Mouse (Mus musculus): ENCODE measurements around the gene Crlf1. TPM values are rescaled to one million over a fixed set of nuclear protein-coding genes. Genes with fewer than 3 reads are reported as not detected.

Gene Crlf1
- polyA plus RNA-seq, 1 experiment, result 0.70 TPM

DNA sequence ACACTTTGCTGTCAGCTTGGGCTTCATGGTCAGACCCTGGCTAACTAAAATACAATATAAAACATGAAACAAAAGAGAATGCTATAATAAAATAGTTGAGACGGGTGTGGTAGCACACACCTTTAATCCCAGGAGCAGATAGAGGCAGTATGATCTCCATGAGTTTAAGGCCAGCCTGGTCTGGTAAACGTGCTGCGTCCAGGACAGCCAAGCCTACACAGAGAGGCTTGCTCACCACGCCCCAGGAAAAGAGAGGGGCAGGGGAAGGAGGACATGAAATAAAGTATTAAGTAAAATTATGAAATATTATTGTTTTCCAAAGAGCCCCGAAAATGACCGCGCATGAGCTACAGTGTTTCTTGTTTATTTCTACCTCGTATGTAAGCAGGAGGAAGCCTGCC lies 34.2 kb downstream of the Crlf1 start:
- Histone ChIP-seq H3K36me3 (ENCODE audit: control insufficient read depth, insufficient read depth, low read length) (peaks cover 11% of the 10 kb centered on the region), H3K27me3 (ENCODE audit: control insufficient read depth, insufficient read depth, low read length) (no peaks in the 10 kb centered on the region), H3K4me3 (ENCODE audit: control insufficient read depth, insufficient read depth, low read length) (peak overlapping the region; percentile 94), H3K27ac (ENCODE audit: control insufficient read depth, insufficient read depth, low read length) (peak overlapping the region; percentile 33; the same call in 1 of the 2 replicates), H3K4me1 (replicated peaks; ENCODE audit: control insufficient read depth, insufficient read depth, low read length) (peaks cover 15% of the 10 kb centered on the region)
- no peak for TF ChIP-seq POLR2A (IDR thresholded peaks at IDR 0.05; ENCODE audit: control insufficient read depth, extremely low read depth, insufficient read depth, low read length, poor library complexity)
- TF ChIP-seq CTCF (IDR thresholded peaks at IDR 0.05; ENCODE audit: borderline replicate concordance, control insufficient read depth, extremely low read depth, insufficient read depth, low read length, poor library complexity), result no peak
- no peak for DNase-seq
- WGBS, result 1% methylated on average over 8 of the region's 8 CpGs

DNA sequence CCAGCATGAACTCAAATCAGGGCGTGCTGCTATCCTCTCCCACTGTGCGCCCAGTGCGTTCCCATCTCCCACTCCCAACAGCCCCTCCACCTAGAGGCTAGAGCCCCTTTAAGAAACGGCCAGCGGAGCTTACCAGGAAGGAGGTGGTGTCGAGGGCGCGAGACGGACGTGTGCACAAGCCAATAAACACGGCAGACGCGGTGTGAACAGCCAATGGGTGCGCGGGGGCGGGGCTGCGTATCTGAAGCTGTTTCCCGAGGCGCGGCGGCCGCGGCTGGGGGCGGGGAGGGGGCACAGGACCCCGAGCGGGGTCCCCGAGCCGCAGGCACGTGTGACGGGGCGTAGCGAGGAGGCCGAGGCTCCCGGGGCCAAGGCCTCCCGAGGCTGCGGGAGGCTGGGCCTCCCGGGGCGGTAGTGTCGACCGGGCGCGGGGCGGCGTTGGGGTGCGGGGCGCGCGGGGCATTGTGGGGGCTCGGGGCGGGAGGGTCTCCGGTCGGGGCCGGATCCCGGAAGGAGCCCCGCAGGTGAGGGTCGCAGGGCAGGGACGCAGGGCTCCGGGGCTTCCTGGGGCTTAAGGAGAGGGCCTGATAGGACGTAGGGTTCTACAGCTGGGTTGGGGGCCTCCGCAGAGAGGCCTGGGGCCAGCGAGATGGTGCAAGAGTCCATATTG lies 34.7 kb downstream of the Crlf1 start, which contains the start of the genes Fkbp8 and Kxd1:
TSS of gene Fkbp8 (plus strand) at position 213 of the 670 bp plus-strand sequence.
TSS of gene Kxd1 (minus strand) at position 445 of the 670 bp plus-strand sequence.
- WGBS, result under 1% methylated on average over 56 of the region's 61 CpGs
- peak within 1 kb of the TSS; percentile 94 for H3K4me3 ChIP-seq (ENCODE audit: control insufficient read depth, insufficient read depth, low read length)
- peaks cover 17% of the 10 kb centered on the region for H3K36me3 ChIP-seq (ENCODE audit: control insufficient read depth, insufficient read depth, low read length)
- peaks cover 15% of the 10 kb centered on the region for H3K4me1 ChIP-seq (replicated peaks; ENCODE audit: control insufficient read depth, insufficient read depth, low read length)
- H3K27ac ChIP-seq (ENCODE audit: control insufficient read depth, insufficient read depth, low read length), result peak within 1 kb of the TSS; percentile 59; the same call in 1 of the 2 replicates
- TF ChIP-seq CTCF (IDR thresholded peaks at IDR 0.05; ENCODE audit: borderline replicate concordance, control insufficient read depth, extremely low read depth, insufficient read depth, low read length, poor library complexity) (no peak), POLR2A (IDR thresholded peaks at IDR 0.05; ENCODE audit: control insufficient read depth, extremely low read depth, insufficient read depth, low read length, poor library complexity) (peak; percentile 84)
- no peaks in the 10 kb centered on the region for H3K27me3 ChIP-seq (ENCODE audit: control insufficient read depth, insufficient read depth, low read length)
- DNase-seq, result peak; percentile 98

DNA sequence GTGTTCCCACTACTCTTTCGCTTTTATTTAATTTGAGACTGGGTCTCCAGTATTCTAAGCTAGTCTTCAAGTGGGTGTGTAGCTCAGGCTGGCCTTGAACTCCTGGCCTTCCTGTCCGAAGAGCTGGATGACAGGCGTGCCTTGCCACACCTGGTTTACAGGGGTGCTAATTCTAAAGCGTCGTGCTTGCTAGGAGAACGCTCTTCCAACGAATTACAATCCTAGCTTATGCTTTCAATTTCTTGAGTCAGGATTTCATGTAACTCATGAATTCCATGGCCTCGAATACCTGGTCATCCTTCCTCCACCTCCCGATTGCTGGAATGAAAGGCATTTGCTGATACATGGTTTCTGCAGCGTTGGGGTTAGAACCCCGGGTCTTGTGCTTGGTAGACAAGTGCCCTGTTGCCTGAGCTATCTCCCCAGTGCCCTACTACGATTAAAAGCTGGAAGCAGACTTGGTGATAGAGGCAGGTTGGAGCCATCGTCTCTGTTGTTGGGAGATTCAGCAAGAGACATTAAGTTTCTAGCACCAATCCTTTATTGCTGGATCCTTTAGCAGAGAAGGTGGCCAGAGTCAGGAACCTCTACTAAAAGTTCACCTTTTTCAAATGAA lies 35.3 kb downstream of the Crlf1 start:
- peak overlapping the region; percentile 59; the same call in 1 of the 2 replicates for H3K27ac ChIP-seq (ENCODE audit: control insufficient read depth, insufficient read depth, low read length)
- no peak for TF ChIP-seq POLR2A (IDR thresholded peaks at IDR 0.05; ENCODE audit: control insufficient read depth, extremely low read depth, insufficient read depth, low read length, poor library complexity)
- no peak for TF ChIP-seq CTCF (IDR thresholded peaks at IDR 0.05; ENCODE audit: borderline replicate concordance, control insufficient read depth, extremely low read depth, insufficient read depth, low read length, poor library complexity)
- H3K36me3 ChIP-seq (ENCODE audit: control insufficient read depth, insufficient read depth, low read length), result peaks cover 21% of the 10 kb centered on the region
- no peaks in the 10 kb centered on the region for H3K27me3 ChIP-seq (ENCODE audit: control insufficient read depth, insufficient read depth, low read length)
- no peak for DNase-seq
- H3K4me1 ChIP-seq (replicated peaks; ENCODE audit: control insufficient read depth, insufficient read depth, low read length), result peaks cover 15% of the 10 kb centered on the region
- 16% methylated on average over 13 of the region's 13 CpGs for WGBS
- peak overlapping the region; percentile 94 for H3K4me3 ChIP-seq (ENCODE audit: control insufficient read depth, insufficient read depth, low read length)

DNA sequence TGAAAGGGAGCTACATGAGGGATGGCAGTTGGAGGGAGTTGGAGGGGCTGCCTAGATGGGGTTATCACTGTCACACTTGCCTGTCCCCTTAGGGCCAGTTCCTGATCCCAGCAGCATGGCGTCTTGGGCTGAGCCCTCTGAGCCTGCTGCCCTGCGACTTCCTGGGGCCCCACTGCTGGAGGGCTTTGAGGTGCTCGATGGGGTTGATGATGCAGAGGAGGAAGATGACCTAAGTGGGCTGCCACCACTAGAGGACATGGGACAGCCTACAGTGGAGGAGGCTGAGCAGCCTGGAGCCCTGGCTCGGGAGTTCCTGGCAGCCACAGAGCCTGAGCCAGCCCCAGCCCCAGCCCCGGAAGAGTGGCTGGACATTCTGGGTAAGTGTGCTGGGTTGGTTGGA lies 36.3 kb downstream of the Crlf1 start:
- TF ChIP-seq POLR2A (IDR thresholded peaks at IDR 0.05; ENCODE audit: control insufficient read depth, extremely low read depth, insufficient read depth, low read length, poor library complexity) (no peak), CTCF (IDR thresholded peaks at IDR 0.05; ENCODE audit: borderline replicate concordance, control insufficient read depth, extremely low read depth, insufficient read depth, low read length, poor library complexity) (no peak)
- DNase-seq, result no peak
- Histone ChIP-seq H3K36me3 (ENCODE audit: control insufficient read depth, insufficient read depth, low read length) (peaks cover 21% of the 10 kb centered on the region), H3K27ac (ENCODE audit: control insufficient read depth, insufficient read depth, low read length) (no peak overlapping the region), H3K27me3 (ENCODE audit: control insufficient read depth, insufficient read depth, low read length) (no peaks in the 10 kb centered on the region), H3K4me1 (replicated peaks; ENCODE audit: control insufficient read depth, insufficient read depth, low read length) (peaks cover 15% of the 10 kb centered on the region), H3K4me3 (ENCODE audit: control insufficient read depth, insufficient read depth, low read length) (no peak overlapping the region)
- 58% methylated on average over 5 of the region's 5 CpGs for WGBS

DNA sequence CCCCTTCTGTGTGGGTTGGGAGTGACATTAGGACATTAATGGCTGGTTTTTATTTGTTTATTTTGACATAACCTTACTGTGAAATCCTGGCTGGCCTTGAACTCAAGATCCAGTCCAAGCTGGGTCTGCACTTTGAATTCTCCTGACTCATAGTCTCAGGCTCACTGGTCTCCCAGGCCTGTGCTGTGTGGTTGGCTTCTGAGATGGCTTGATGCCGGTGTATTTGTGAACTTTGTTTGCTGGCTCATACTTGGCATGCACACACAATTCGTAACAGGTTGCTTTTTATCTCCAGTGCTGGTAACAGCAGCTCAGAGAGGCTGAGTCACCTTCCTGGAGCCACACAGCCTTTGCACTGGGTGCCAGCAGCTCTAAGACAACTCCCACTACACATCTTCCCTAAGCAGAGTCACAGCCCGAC lies 36.8 kb downstream of the Crlf1 start:
- Histone ChIP-seq H3K36me3 (ENCODE audit: control insufficient read depth, insufficient read depth, low read length) (peaks cover 21% of the 10 kb centered on the region), H3K27ac (ENCODE audit: control insufficient read depth, insufficient read depth, low read length) (no peak overlapping the region), H3K27me3 (ENCODE audit: control insufficient read depth, insufficient read depth, low read length) (no peaks in the 10 kb centered on the region), H3K4me1 (replicated peaks; ENCODE audit: control insufficient read depth, insufficient read depth, low read length) (peaks cover 15% of the 10 kb centered on the region), H3K4me3 (ENCODE audit: control insufficient read depth, insufficient read depth, low read length) (no peak overlapping the region)
- DNase-seq, result no peak
- 97% methylated on average over 3 of the region's 3 CpGs for WGBS
- no peak for TF ChIP-seq CTCF (IDR thresholded peaks at IDR 0.05; ENCODE audit: borderline replicate concordance, control insufficient read depth, extremely low read depth, insufficient read depth, low read length, poor library complexity)
- no peak for TF ChIP-seq POLR2A (IDR thresholded peaks at IDR 0.05; ENCODE audit: control insufficient read depth, extremely low read depth, insufficient read depth, low read length, poor library complexity)

DNA sequence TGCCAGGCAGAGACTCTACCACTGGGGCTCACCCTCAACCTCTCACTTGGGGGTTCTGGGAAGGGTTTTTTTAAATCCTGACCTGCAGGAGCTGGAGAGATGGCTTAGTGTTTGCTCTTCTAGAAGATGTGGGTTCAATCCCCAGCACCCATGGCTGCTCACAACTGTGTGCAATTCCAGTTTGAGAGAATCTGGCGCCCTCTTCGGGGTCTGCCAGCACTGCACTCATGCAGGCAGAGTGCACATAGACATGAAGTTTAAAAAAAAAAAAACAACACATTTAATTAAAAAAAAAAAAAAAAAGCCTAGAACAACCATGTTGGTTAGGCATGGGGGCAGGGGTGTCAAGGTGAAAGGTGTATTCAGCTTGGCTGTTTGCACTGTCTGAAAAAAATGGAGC lies 37.4 kb downstream of the Crlf1 start:
- 92% methylated on average over 2 of the region's 2 CpGs for WGBS
- no peak overlapping the region for H3K27ac ChIP-seq (ENCODE audit: control insufficient read depth, insufficient read depth, low read length)
- H3K36me3 ChIP-seq (ENCODE audit: control insufficient read depth, insufficient read depth, low read length), result peaks cover 21% of the 10 kb centered on the region

More for the DNA sequence above, 37.4 kb downstream of the Crlf1 start:
- H3K27me3 ChIP-seq (ENCODE audit: control insufficient read depth, insufficient read depth, low read length), result no peaks in the 10 kb centered on the region
- DNase-seq, result no peak
- H3K4me3 ChIP-seq (ENCODE audit: control insufficient read depth, insufficient read depth, low read length), result no peak overlapping the region
- peaks cover 15% of the 10 kb centered on the region for H3K4me1 ChIP-seq (replicated peaks; ENCODE audit: control insufficient read depth, insufficient read depth, low read length)
- TF ChIP-seq POLR2A (IDR thresholded peaks at IDR 0.05; ENCODE audit: control insufficient read depth, extremely low read depth, insufficient read depth, low read length, poor library complexity) (no peak), CTCF (IDR thresholded peaks at IDR 0.05; ENCODE audit: borderline replicate concordance, control insufficient read depth, extremely low read depth, insufficient read depth, low read length, poor library complexity) (no peak)
